In the genomic region with DNA sequence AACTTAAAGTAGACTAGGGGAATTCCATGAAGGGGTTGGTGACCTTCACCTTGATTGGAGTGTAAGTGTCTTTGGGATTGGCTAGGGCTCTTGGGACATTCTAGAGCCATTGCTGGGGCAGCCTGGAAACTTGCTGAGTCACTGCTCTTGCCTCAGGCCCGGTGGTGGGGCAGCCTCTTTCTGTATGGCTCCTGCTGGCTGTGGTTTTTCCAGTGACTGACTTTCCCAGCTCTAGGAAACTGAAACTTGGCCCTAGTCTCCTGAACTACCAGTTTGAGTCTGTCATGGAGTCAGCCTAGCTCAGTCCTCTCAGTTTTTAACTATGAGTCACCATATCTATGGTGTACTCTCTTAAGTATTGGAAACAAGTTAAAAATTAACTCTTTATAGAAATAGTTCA, we compare ENCODE assay signal across 19 mouse cellular contexts.
DNase-seq lines count a peak whose midpoint lies in the region; ATAC-seq and TF ChIP-seq lines count a peak whose summit lies in the region.
"Had no signal": no experiment of that assay in that cellular context is flagged by ENCODE, and none has a peak within 500 bp of the region (broad histone marks: within the 10 kb centered on the region; RNA-seq: fewer than 3 reads in every experiment).

No protein-coding gene starts in this region.

- 43% methylated on average over 1 of the region's 1 CpGs for WGBS in kidney, embryonic 15.5 days
- 45% methylated on average over 1 of the region's 1 CpGs for WGBS in stomach, postnatal 0 days

- H3K36me3 ChIP-seq in kidney, embryonic 15.5 days, result no peaks in the 10 kb centered on the region
- no peaks in the 10 kb centered on the region for H3K36me3 ChIP-seq in ES-E14 (ENCODE audit: control insufficient read depth, insufficient read depth, low read length, poor library complexity, severe bottlenecking)
- H3K36me3 ChIP-seq in stomach, postnatal 0 days (ENCODE audit: control insufficient read depth, insufficient read depth, low read length), result no peaks in the 10 kb centered on the region
- H3K36me3 ChIP-seq: embryonic facial prominence, embryonic 10.5 days; hindbrain, embryonic 12.5 days; limb, embryonic 10.5 days had no signal

- no peak overlapping the region for H3K4me3 ChIP-seq in kidney, embryonic 15.5 days (replicated peaks)
- H3K4me3 ChIP-seq in ES-E14 (ENCODE audit: insufficient read depth in 1 of 2, low read depth in 1 of 2, low read length in 2 of 2, poor library complexity in 1 of 2, severe bottlenecking in 1 of 2), result no peak overlapping the region
- H3K4me3 ChIP-seq in embryonic fibroblast, embryonic 13.5 days (ENCODE audit: insufficient read depth, low read length), result no peak overlapping the region
- H3K4me3 ChIP-seq in stomach, postnatal 0 days (ENCODE audit: low read depth, low read length), result no peak overlapping the region
- H3K4me3 ChIP-seq: embryonic facial prominence, embryonic 10.5 days; erythroblast, embryonic 14.5 days; heart, adult 2 months; hindbrain, embryonic 12.5 days; limb, embryonic 10.5 days had no signal

- H3K27ac ChIP-seq in kidney, embryonic 15.5 days, result no peak overlapping the region
- no peak overlapping the region; the same call in 1 of the 2 replicates for H3K27ac ChIP-seq in ES-E14 (ENCODE audit: insufficient read depth, low read depth, low read length, poor library complexity, severe bottlenecking)
- peak overlapping the region; percentile 96 for H3K27ac ChIP-seq in embryonic fibroblast, embryonic 13.5 days (ENCODE audit: insufficient read depth, low read length)
- no peak overlapping the region for H3K27ac ChIP-seq in stomach, postnatal 0 days (replicated peaks)
- H3K27ac ChIP-seq: embryonic facial prominence, embryonic 10.5 days; heart, adult 2 months; hindbrain, embryonic 12.5 days; limb, embryonic 10.5 days; liver, embryonic 14.5 days had no signal

- TF ChIP-seq EP300 in stomach, postnatal 0 days (optimal IDR thresholded peaks at IDR 0.05), result no peak

- no peak for TF ChIP-seq CTCF in embryonic fibroblast, embryonic 13.5 days (IDR thresholded peaks at IDR 0.05; ENCODE audit: borderline replicate concordance, insufficient read depth, low read length)
- TF ChIP-seq CTCF in stomach, postnatal 0 days (IDR thresholded peaks at IDR 0.05; ENCODE audit: low read depth), result no peak

- in situ Hi-C loops in ES-E14 (cut with MboI; ENCODE audit: low sequenced_read_pairs in 2 of 2, unreplicated experiment in 2 of 2), result no loop called here

- no peak overlapping the region for H3K4me2 ChIP-seq in kidney, embryonic 15.5 days
- no peak overlapping the region for H3K4me2 ChIP-seq in stomach, postnatal 0 days (replicated peaks; ENCODE audit: low read depth)
- H3K4me2 ChIP-seq: hindbrain, embryonic 12.5 days had no signal

- no peaks in the 10 kb centered on the region for H3K9me3 ChIP-seq in kidney, embryonic 15.5 days (replicated peaks)
- no peaks in the 10 kb centered on the region for H3K9me3 ChIP-seq in ES-E14 (ENCODE audit: control insufficient read depth, insufficient read depth, low read depth, low read length)
- H3K9me3 ChIP-seq in stomach, postnatal 0 days (ENCODE audit: control insufficient read depth, low read length), result no peaks in the 10 kb centered on the region
- H3K9me3 ChIP-seq: embryonic facial prominence, embryonic 10.5 days; hindbrain, embryonic 12.5 days; limb, embryonic 10.5 days had no signal

- H3K4me1 ChIP-seq in kidney, embryonic 15.5 days, result no peaks in the 10 kb centered on the region
- peaks cover 2 to 5% of the 10 kb centered on the region in 2 experiments; a peak in 1 of 4 replicates for H3K4me1 ChIP-seq in ES-E14 (ENCODE audit: control insufficient read depth in 2 of 2, insufficient read depth in 2 of 2, low read length in 2 of 2, poor library complexity in 1 of 2)
- no peaks in the 10 kb centered on the region for H3K4me1 ChIP-seq in embryonic fibroblast, embryonic 13.5 days (ENCODE audit: control insufficient read depth, insufficient read depth, low read length)
- no peaks in the 10 kb centered on the region for H3K4me1 ChIP-seq in stomach, postnatal 0 days (replicated peaks; ENCODE audit: control insufficient read depth, insufficient read depth)
- H3K4me1 ChIP-seq: embryonic facial prominence, embryonic 10.5 days; hindbrain, embryonic 12.5 days; limb, embryonic 10.5 days had no signal

- H3K27me3 ChIP-seq in kidney, embryonic 15.5 days, result no peaks in the 10 kb centered on the region
- H3K27me3 ChIP-seq in stomach, postnatal 0 days (ENCODE audit: control insufficient read depth, insufficient read depth, low read length), result no peaks in the 10 kb centered on the region
- H3K27me3 ChIP-seq: hindbrain, embryonic 12.5 days had no signal

- no peak overlapping the region for H3K9ac ChIP-seq in kidney, embryonic 15.5 days
- no peak overlapping the region for H3K9ac ChIP-seq in ES-E14 (ENCODE audit: insufficient read depth, low read depth, low read length, poor library complexity, severe bottlenecking)
- no peak overlapping the region for H3K9ac ChIP-seq in stomach, postnatal 0 days (ENCODE audit: low read length)
- H3K9ac ChIP-seq: hindbrain, embryonic 12.5 days; liver, embryonic 14.5 days had no signal

- 0 out of 2 replicates have a peak, but pooled peaks have one; percentile 52 for ATAC-seq in kidney, embryonic 15.5 days (replicated peaks; ENCODE audit: low FRiP score)
- ATAC-seq in stomach, postnatal 0 days (ENCODE audit: low FRiP score, low TSS enrichment), result peak; percentile 53; the same call in 1 of the 2 replicates
- ATAC-seq: forebrain, embryonic 16.5 days had no signal

- TF ChIP-seq POLR2A in embryonic fibroblast, embryonic 13.5 days (IDR thresholded peaks at IDR 0.05; ENCODE audit: low read depth, low read length), result no peak

- no peak for DNase-seq in kidney, adult 18-20 months
- peak; percentile 51 for DNase-seq in ES-E14 (ENCODE audit: low read depth, low spot score)
- DNase-seq in stomach, postnatal 0 days (ENCODE audit: low spot score), result peak; percentile 16
- no peak for DNase-seq in heart, adult 8-10 months (ENCODE audit: low spot score)
- no peak for DNase-seq in adrenal gland, adult 8-10 months
- DNase-seq: adrenal gland, adult 2 months; cerebellum, adult 2 months; heart, adult 2 months; layer of hippocampus, postnatal 36 days; right cerebral cortex, adult 18-20 months; spleen, adult 18-20 months had no signal

TF ChIP-seq in ES-E14, 5 proteins besides CTCF, POLR2A, EP300 and RAD21:
- TF ChIP-seq ZC3H11A (IDR thresholded peaks at IDR 0.05; ENCODE audit: borderline replicate concordance, low read depth, low read length) (no peak), MAFK (IDR thresholded peaks at IDR 0.05; ENCODE audit: insufficient read depth, low read depth, low read length) (peak; percentile 78)

Comparison
In these comparisons a context has a peak if more than half of its experiments do, and no peak if none do; other contexts are left out.
1. DNase-seq: peak in ES-E14 (single experiment) and stomach, postnatal 0 days (single experiment); none in kidney, adult 18-20 months (single experiment), heart, adult 8-10 months (single experiment) and adrenal gland, adult 8-10 months (single experiment).